Mouse (Mus musculus) myocyte (in vitro differentiated cells): ENCODE data around the gene Lta. TPM values are rescaled to one million over a fixed set of nuclear protein-coding genes. Genes with fewer than 3 reads are reported as not detected.

ENCODE experiments used
- H3K27me3 ChIP-seq: one replicate; pipeline ENCODE4 v1.6.1; 2011; ENCODE audit not compliant: control insufficient read depth, insufficient read depth, insufficient read length
- H3K36me3 ChIP-seq: one replicate; pipeline ENCODE4 v1.6.1; 2011; ENCODE audit not compliant: control insufficient read depth, insufficient read depth
- H3K4me2 ChIP-seq: one replicate; pipeline ENCODE4 v1.6.1; 2011; ENCODE audit warnings: low read depth, control low read depth
- H3K4me3 ChIP-seq: one replicate; pipeline ENCODE4 v1.5.1; 2011; ENCODE audit warnings: mild to moderate bottlenecking, control low read depth, moderate library complexity
- H3K79me2 ChIP-seq: one replicate; pipeline ENCODE4 v1.6.1; 2011; ENCODE audit not compliant: control insufficient read depth, insufficient read depth
- H3ac ChIP-seq: one replicate; pipeline ENCODE4 v1.6.1; 2011; ENCODE audit not compliant: control insufficient read depth, insufficient read length
- CEBPB ChIP-seq: IDR thresholded peaks from 2 replicates; pipeline ENCODE4 v1.6.1; 2011; ENCODE audit warnings: mild to moderate bottlenecking, moderate library complexity; ENCODE audit not compliant: poor library complexity, insufficient read depth, severe bottlenecking
- E2F4 ChIP-seq: IDR thresholded peaks from one replicate; pipeline ENCODE4 v1.6.1; 2011; ENCODE audit warnings: mild to moderate bottlenecking, control low read depth, moderate library complexity; ENCODE audit not compliant: insufficient read depth
- MAX ChIP-seq: IDR thresholded peaks from one replicate; pipeline ENCODE4 v1.6.1; 2011; ENCODE audit warnings: low read depth, mild to moderate bottlenecking, control low read depth
- MYOD1 ChIP-seq, 3 experiments: IDR thresholded peaks; one replicate each; pipeline ENCODE4 v1.6.1; 2011; ENCODE audit warnings: control low read depth in 2 of 3, low read depth in 2 of 3, mild to moderate bottlenecking in 2 of 3, moderate library complexity in 1 of 3; ENCODE audit not compliant: insufficient read length in 2 of 3, control insufficient read depth in 1 of 3
- MYOG ChIP-seq, 3 experiments: IDR thresholded peaks; one replicate each; pipeline ENCODE4 v1.6.1; 2011; ENCODE audit warnings: control low read depth in 2 of 3, low read depth in 2 of 3, mild to moderate bottlenecking in 2 of 3; ENCODE audit not compliant: insufficient read length in 2 of 3, control insufficient read depth in 1 of 3, insufficient read depth in 1 of 3
- POLR2A ChIP-seq: IDR thresholded peaks from one replicate; pipeline ENCODE4 v1.6.1; 2011; ENCODE audit warnings: low read depth, mild to moderate bottlenecking, control low read depth, moderate library complexity; ENCODE audit not compliant: insufficient read length
- POLR2AphosphoS2 ChIP-seq: IDR thresholded peaks from one replicate; pipeline ENCODE4 v1.6.1; 2011; ENCODE audit warnings: low read depth, control low read depth; ENCODE audit not compliant: insufficient read length
- REST ChIP-seq: IDR thresholded peaks from one replicate; pipeline ENCODE4 v1.6.1; 2011; ENCODE audit warnings: mild to moderate bottlenecking, control low read depth, moderate library complexity; ENCODE audit not compliant: insufficient read depth, insufficient read length
- SRF ChIP-seq: IDR thresholded peaks from one replicate; pipeline ENCODE4 v1.6.1; 2011; ENCODE audit warnings: low read depth; ENCODE audit not compliant: control insufficient read depth, insufficient read length
- TCF12 ChIP-seq: IDR thresholded peaks from one replicate; pipeline ENCODE4 v1.6.1; 2011; ENCODE audit warnings: mild to moderate bottlenecking, control low read depth; ENCODE audit not compliant: poor library complexity, insufficient read depth, severe bottlenecking
- TCF3 ChIP-seq: IDR thresholded peaks from one replicate; pipeline ENCODE4 v1.6.1; 2011; ENCODE audit warnings: low read depth, control low read depth; ENCODE audit not compliant: insufficient read length
- USF1 ChIP-seq: IDR thresholded peaks from one replicate; pipeline ENCODE4 v1.6.1; 2011; ENCODE audit warnings: low read depth, mild to moderate bottlenecking, control low read depth, moderate library complexity
- polyA plus RNA-seq: library from polyadenylated mRNA; unstranded; fragments of >200 nt; fragmentation: generic; extraction: Trizol; gene quantifications from one replicate; pipeline ENCODE4 v1.2.1, GENCODE M21; 2012; ENCODE audit warnings: missing spikeins

The Lta gene
- polyA plus RNA-seq, result 0.26 TPM

DNA sequence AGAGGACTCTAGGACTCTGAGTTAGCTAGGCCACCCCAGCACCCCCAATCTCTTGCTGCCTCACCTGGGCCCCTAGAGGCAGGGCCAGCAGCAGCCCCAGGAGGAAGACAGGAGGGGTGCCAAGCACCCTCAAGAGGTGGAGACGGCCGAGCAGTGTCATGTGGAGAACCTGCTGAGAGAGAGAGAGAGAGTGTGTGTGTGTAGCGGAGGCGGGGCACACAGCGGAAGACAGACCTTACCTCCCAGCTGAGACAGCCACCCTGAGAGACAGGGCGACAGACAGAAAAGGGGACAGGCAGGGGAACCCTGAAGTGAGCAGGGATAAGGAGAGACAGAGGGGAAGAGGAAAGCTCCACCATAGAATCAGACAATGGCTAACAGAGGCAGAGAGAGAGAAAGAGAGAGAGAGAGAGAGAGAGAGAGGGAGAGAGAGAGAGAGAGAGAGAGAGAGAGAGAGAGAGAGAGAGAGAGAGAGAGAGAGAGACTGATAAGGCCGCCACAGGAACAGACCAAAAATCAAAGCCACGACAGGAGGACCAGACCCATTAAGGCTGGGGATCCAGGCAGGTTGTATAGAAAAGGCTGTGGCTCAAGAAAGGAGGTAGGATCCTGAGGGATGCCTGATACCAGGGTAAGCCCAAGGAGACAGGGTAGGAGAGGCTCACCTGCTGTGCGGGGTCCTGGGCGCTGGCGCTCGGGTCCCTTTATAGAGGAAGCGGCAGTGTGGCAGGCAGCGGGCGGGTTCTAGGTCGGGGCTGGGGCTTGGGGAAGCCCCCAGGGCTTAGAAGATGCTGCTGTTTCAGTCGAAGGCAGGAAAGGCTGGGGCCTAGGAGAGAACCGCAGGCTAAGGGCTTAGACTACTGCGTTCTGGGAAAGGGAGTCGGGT, at the start of gene Lta:
Gene Lta, minus strand, starts transcription at position 858 of the 886 bp plus-strand sequence.
- no peak within 1 kb of the TSS for H3K4me2 ChIP-seq
- H3ac ChIP-seq, result no peak within 1 kb of the TSS
- no peaks in the 10 kb centered on the region for H3K27me3 ChIP-seq
- TF ChIP-seq TCF12 (no peak), MAX (no peak), TCF3 (no peak), POLR2AphosphoS2 (no peak), POLR2A (no peak), MYOD1 (IDR thresholded peaks at IDR 0.05; ENCODE audit: control insufficient read depth in 1 of 3, insufficient read length in 2 of 3, low read depth in 2 of 3) (no peak), SRF (no peak), USF1 (no peak), MYOG (IDR thresholded peaks at IDR 0.05; ENCODE audit: control insufficient read depth in 1 of 3, insufficient read depth in 1 of 3, insufficient read length in 2 of 3, low read depth in 2 of 3) (no peak), CEBPB (no peak), E2F4 (no peak), REST (no peak)
- H3K36me3 ChIP-seq, result no peaks in the 10 kb centered on the region
- H3K4me3 ChIP-seq, result no peak within 1 kb of the TSS
- no peaks in the 10 kb centered on the region for H3K79me2 ChIP-seq

DNA sequence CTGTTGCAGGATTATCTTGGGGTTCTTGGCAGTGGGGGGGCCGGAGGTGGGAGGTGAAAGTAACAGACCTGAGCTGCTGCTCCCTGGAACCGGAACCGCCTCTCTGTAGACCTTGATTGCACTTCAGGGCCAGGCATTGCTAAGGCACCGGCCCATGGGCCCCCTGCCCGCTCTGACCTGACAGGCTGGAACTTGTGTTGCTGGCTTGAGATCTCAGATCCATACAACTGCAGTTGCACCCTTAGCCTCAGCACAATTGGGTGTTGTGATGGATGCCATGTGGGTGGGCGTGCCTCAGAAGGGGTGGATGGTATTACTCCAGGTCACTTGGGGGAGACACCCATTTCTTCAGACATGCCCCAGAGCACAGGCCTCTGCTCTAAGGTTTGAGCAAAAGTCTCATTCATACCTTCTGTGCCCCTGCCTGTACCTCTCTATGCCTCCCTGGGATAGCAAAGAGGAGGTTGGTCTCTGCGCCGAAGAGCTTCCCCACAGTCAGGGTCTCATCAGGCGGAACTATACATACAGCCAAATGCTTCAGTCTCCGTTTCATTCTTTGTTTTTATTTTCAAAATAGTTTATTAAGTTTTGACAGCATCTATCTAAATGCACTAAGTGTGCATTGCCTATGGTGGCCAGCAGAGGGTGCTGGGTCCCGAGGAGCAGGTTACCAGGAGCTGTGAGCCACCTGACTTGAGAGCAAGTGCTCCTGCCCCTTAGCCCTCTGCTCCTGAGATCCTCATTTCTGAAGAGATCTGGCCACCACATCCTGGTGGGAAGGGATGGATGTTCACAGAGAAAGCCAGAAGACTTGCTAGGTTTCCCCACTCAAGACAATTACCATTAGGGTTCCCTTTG, 49.3 kb upstream of the Lta start:
- TF ChIP-seq POLR2A (peak; percentile 27), USF1 (no peak), MYOD1 (IDR thresholded peaks at IDR 0.05; ENCODE audit: control insufficient read depth in 1 of 3, insufficient read length in 2 of 3, low read depth in 2 of 3) (no peak), E2F4 (no peak), POLR2AphosphoS2 (peak; percentile 96)
- no peak overlapping the region for H3ac ChIP-seq
- no peaks in the 10 kb centered on the region for H3K79me2 ChIP-seq

DNA sequence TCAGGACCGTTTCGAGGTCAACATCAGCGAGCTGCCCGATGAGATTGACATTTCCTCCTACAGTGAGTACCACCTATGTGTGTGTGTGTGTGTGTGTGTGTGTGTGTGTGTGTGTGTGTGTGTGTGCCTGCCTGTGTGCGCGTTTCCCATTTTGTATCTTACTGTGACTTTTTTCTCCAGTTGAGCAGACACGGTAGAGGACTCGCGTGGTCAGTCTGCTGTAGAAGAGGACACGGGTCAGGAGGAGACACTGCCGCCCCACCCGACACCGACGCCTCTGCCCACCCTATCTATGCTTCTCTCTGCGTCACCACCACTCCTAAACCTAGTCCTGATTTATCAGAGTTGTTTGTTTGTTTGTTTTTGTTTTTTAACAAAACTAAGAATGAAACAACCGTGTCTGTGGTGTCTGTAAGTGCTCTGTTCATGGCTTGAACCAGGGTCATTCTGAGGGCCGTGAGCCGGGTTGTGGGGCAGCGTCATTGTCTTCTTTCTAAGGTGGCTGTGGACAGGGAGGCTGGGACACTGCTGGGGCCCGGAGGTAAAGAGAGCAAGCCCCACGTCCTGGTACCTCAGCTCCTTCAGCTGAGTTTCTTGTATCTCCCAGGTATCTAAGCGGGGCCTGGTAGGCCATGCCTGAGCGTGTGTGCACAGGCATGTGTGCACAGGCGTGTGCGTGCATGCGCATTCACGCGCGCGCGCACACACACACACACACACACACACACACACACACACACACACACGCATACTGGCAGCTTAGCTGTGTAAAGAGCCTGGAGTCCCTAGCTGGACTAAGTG, 48.3 kb upstream of the Lta start:
- Histone ChIP-seq H3K79me2 (no peaks in the 10 kb centered on the region), H3K4me3 (no peak overlapping the region), H3ac (no peak overlapping the region), H3K27me3 (no peaks in the 10 kb centered on the region), H3K36me3 (peaks cover 16% of the 10 kb centered on the region), H3K4me2 (no peak overlapping the region)
- TF ChIP-seq POLR2A, result peak; percentile 36
- TF ChIP-seq POLR2AphosphoS2, result peak; percentile 91
- TF ChIP-seq USF1, result no peak

More for the DNA sequence above, 49.3 kb upstream of the Lta start:
- Histone ChIP-seq H3K27me3 (no peaks in the 10 kb centered on the region), H3K4me2 (no peak overlapping the region), H3K4me3 (no peak overlapping the region), H3K36me3 (peaks cover 9% of the 10 kb centered on the region)

DNA sequence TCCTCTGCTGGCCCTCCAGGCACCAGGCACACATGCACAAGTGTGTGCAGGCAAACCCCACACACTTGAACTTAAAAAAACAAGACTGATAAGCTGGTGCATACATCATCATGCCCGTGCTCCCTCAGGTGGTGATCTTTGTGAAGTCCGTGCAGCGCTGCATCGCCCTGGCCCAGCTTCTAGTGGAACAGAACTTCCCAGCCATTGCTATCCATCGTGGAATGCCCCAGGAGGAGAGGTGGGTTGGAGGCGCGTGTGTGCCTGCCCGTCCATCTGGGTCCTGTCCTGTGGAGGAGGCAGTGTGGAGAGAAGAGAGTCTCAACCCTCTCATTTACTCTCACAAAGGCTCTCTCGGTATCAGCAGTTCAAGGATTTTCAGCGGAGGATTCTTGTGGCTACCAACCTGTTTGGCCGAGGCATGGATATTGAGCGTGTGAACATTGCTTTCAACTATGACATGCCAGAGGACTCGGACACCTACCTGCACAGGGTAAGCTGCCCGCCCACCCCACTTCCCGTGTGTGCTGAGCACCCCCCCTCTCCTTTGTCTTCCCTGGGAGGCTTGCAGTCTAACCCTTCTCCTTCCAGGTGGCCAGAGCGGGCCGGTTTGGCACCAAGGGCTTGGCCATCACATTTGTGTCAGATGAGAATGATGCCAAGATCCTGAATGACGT, 47.6 kb upstream of the Lta start:
- Histone ChIP-seq H3K79me2 (peaks cover 2% of the 10 kb centered on the region), H3K27me3 (no peaks in the 10 kb centered on the region), H3K4me3 (no peak overlapping the region), H3K36me3 (peaks cover 18% of the 10 kb centered on the region), H3ac (no peak overlapping the region), H3K4me2 (no peak overlapping the region)
- peak; percentile 17 for TF ChIP-seq POLR2A
- TF ChIP-seq E2F4, result no peak
- TF ChIP-seq POLR2AphosphoS2, result peak; percentile 72

DNA sequence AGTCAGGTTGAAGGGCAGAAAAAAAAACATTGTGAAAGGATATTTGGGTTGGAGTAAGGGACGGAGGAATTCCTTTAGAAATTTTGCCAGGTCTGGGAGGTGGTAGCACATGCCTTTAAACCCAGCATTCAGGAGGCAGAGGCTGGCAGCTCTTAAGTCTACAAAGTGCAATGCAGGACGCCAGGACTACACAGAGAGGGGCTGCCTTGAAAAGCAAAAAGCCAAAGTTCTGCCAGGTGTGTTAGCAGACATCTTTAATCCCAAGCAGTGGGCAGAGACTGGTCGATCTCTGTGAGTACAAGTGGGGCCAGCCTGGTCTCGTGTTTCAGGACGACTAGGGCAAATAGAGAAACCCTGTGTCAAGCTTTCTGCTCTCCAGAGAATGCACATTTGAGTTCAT, 46.8 kb upstream of the Lta start:
- H3K27me3 ChIP-seq, result no peaks in the 10 kb centered on the region
- peaks cover 26% of the 10 kb centered on the region for H3K36me3 ChIP-seq
- peaks cover 7% of the 10 kb centered on the region for H3K79me2 ChIP-seq
- no peak overlapping the region for H3K4me2 ChIP-seq
- no peak overlapping the region for H3K4me3 ChIP-seq
- no peak for TF ChIP-seq MAX
- no peak for TF ChIP-seq SRF
- TF ChIP-seq CEBPB, result no peak
- TF ChIP-seq POLR2A, result no peak
- no peak for TF ChIP-seq POLR2AphosphoS2
- H3ac ChIP-seq, result no peak overlapping the region
